Mouse (Mus musculus): ENCODE results near the gene Lin28b. TPM values are rescaled to one million over a fixed set of nuclear protein-coding genes. Genes with fewer than 3 reads are reported as not detected.

The Lin28b gene
- polyA plus RNA-seq, 1 experiment from 2014 or later: not detected

DNA sequence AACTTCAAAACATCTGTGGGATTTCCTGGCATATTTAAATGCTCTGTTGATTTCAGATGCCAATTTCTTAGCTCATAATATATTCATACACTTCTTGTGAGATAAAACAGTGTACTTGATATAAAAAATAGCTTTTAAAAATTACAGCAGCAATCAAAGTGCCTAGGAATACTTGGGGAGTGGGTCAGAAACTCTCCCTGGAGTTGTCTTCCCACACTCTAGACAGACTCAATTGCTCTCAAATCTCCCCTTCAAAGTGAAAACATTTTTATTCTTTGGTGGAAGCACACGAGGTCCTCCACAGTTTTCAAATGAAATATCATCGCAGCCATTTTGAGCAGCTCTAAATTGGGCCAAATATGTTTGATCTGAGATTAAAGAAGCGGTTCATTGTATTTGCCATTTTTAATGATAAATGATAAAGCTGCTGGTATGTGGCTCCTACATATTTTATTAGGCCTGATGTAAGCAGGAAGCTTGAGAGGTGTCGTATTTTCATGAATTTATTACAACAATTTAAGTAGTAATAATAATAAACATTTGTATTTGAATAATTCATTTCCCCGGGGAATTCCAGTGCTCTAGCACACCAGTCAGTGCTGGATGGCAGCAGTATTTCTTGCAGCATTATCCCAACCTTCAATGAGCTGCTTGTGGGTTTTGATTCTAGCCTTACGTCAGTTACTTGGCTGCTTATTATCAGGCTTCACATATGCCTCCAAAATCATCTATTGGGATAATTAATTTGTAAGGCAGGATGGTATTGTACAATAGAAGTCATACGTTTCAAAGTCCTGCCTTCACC, 157.8 kb downstream of the Lin28b start:
- ChIA-PET CTCF (interaction anchor here (0.9 kb wide), 1 partner anchor 10 kb away, joined by 3 read pairs; no protein-coding TSS in a partner anchor), POLR2A (no interaction called here)
- in situ Hi-C loops (cut with MboI; ENCODE audit: low pct_unique_long_range_greater_than_20kb): no loop called here
- no peak for TF ChIP-seq CTCF (IDR thresholded peaks at IDR 0.05)
- DNase-seq (ENCODE audit: low read depth, low spot score) (no peak), ATAC-seq (no peak)
- H3K27me3 ChIP-seq: peaks cover 2% of the 10 kb centered on the region

Other genes with a start within 250 kb of the Lin28b start
- 12.5 TPM for gene Bves, start 150.6 kb downstream of the Lin28b start, polyA plus RNA-seq (2021)
- gene Hace1, start 91.4 kb upstream of the Lin28b start, polyA plus RNA-seq (2021): 12.3 TPM